Mouse (Mus musculus) R1 (cell line): ENCODE measurements around the gene H2-Eb2.

ENCODE experiments used
- DNase-seq: peaks from one replicate; pipeline ENCODE4 v3.0.0-alpha.2; 2018; ENCODE audit warnings: low read depth, low spot score

Gene H2-Eb2

DNA sequence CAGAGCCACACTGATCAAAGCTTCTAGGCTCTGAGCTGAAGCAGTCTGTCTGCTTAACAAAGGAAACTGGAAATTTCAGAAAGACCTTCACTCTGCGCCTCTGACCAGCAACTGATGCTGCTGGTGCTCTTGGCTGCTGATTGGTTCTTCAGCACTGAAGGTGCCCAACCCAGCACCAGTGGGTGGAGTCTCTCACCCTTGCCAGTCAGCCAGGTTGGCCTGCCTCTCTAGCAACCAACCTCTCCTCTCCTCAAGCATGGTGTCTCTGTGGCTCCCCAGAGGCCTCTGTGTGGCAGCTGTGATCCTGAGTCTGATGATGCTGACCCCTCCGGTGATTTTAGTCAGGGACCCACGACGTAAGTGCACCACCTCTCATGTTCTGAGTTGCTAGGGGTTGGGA, at the start of gene H2-Eb2:
TSS of gene H2-Eb2 (plus strand) at position 230 of the 400 bp plus-strand sequence.
- no peak for DNase-seq

DNA sequence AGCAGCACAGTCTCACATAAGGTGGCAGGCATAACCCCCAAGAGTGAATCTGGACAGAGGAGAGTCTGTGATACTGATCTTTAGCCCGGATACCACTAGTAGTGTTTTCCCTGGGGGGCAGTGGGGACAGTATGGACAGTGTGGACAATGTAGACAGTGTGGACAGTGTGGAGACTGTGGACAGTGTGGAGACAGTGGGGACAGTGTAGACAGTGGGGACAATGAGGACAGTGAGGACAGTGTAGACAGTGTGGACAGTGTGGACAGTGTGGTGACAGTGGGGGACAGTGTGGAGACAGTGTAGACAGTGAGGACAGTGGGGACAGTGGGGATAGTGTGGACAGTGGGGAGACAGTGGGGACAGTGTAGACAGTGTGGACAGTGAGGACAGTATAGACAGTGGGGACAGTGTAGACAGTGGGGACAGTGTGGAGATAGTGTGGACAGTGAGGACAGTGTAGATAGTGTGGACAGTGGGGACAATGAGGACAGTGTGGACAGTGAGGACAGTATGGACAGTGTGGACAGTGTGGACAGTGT, 44.9 kb upstream of the H2-Eb2 start:
- DNase-seq = no peak

DNA sequence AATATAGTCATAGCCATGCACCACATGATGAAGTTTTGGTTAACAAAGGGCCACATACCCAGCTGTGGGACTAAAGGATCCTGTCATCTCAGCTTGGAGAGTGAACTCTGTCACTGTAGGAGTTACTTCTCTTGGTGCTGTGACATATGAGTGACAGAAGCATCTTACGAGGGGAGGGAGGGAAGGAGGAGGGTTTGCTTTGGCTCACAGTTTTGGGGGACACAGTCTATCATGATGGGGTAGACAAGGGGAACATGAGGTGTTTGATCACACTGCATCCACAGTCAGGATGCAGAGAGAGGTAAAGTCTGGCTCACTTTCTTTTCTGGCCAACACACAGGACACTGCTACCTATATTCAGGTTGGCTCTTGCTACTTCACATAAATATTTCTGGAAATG, 43.6 kb upstream of the H2-Eb2 start:
- DNase-seq = no peak

DNA sequence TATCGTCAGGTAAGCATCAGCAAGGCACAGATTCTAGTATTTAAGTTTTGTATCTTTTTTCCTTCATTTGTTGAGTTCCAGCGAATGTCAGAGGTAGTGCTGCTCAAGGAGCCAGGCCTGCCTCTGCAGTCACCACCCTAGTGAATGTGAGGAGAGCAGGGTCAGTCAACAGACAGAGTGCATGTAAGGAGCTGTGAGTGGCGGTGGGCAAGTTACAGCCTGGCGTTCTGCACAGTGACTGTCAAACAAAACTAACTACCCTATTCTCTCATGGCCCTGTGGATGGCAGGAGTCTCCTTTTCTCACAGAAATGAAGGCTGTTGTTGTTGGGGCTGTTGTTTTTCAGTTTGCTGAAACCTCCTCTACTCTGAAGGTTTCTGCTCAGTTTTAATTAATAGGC, 40.1 kb upstream of the H2-Eb2 start:
- no peak for DNase-seq

DNA sequence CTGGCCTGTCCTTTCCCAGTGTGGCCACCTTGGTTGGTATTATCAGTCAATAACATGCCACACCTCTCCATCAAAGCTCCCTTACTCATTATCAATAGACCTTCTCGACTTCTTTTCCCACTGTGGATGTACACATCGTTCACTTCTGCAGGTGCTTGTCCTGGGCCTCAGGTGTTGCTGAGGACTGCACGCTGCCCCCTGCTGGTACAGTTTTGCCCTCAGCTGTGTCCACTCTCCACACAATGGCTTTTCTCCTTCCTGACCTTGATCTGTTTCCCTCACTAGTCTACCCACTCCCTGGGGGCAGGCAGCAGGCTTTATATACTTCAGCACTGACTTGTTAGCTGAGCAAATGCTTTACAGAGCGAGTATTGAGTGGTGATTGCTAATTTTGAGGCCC, 39.6 kb upstream of the H2-Eb2 start:
- DNase-seq = peak; percentile 28

DNA sequence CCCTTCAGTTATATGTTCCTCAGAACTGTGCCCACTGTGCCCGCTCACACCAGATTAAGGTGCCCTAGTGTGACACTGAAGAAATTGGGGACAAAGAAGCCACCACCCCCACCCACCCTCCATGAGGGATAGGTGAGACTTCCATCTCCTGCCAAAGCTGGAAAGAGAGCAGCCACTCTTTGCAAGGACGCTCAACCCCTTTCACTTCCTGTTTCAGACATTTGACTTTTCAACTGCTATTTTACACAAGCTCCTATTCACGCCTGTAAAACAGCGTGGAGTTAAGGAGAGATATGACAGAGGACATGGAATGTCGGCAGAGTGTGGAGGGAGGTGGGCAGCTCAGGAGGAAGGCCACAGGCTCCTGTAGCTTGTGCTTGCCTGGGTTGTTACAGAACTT, 39.0 kb upstream of the H2-Eb2 start:
- DNase-seq = no peak

DNA sequence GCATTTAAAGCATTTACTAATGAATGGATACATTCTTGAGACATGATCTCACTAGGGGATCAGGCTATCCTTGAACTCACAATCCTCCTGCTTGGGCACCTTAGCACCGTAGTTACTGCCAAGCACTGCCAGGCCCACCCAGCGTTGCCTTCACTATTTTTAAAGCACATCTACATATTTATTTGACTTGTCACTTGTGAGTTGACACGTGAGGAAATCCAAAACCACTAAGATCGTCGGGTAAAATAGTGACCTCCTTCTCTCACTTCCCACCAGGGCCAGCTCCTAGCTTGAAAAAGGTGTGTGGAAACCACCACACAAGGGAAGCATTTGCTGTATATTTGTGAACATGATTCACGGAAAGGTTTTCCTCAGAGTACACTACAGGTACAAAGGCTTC, 38.5 kb upstream of the H2-Eb2 start:
- DNase-seq = no peak

DNA sequence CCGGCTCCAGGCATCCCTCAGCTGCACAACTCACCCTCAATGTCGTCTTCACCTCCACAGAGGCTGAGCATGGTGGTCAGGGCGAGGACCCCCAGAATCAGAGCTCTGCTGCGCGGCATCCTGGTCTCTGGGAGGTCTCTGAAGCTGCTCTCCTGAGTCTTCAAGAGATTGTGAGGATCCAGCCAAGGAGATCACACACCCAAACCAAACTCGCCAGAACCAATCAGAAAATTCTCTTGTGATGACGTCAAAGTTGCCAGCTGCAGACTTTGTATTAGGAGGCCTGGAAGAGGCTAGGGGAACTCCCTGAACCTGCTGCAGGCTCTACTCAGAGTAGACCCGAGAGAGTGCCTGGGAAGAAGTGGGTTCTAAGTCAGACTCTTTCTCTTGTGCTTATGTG, 37.8 kb upstream of the H2-Eb2 start, which contains the start of gene H2-Aa:
TSS of gene H2-Aa (minus strand) at position 176 of the 400 bp plus-strand sequence.
- DNase-seq = peak; percentile 76

DNA sequence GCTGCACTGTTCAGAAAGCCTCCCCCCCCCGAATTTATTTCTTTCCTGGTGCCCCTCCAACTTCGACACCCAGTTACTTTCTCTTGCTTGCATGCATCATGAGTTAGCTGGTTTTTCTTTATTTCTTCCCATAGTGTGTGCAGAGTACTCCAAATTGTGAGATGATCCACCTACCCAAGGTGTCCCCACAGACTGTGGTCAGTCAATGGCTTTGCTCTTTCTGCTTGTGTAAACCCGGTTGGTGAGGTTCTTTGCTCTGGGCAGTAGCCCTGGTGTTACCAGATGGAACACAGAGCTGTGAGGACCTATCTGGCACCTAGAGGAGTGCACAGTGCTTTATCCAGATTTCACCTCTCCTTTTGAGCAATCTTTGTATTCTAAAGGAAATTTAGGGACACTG, 37.3 kb upstream of the H2-Eb2 start:
- DNase-seq = no peak

DNA sequence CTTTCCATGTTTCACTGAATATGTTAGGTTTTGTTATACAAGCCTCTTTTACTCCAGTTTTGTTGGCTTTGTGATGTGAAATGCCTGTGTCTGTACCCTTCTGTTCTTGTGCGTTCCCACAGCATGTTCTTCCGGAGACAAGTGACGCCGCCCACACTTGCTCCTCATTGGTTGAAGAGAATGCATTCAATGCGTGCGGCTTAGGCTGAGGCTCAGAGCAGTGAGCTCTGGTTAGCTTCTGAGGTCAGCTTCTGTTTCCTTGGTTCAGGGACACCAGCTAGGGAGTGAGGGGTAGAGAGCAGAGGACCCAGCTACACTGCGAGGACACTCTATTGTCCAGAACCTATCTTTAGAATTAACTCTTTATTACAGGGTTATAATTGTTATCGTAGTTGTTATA, 33.9 kb upstream of the H2-Eb2 start:
- DNase-seq = peak; percentile 85

DNA sequence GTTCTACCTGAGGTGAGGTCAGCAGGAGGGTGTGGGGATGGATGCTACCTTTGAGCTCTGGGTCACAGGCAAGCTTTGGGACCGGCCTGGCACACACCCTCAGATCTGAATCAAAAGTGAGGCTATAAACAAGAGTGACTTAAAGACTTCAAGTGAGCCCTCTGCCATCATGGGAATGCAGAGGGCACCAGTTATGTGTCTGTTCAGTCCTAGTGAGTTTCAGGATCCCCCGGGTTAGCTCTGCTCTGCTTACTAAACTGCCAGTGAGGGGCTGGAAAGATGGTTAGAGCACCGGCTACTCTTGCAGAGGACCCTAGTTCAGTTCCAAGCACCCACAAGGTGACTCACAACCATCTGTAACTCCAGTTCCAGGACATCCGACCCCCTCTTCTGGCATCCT, 32.9 kb upstream of the H2-Eb2 start:
- DNase-seq = no peak

DNA sequence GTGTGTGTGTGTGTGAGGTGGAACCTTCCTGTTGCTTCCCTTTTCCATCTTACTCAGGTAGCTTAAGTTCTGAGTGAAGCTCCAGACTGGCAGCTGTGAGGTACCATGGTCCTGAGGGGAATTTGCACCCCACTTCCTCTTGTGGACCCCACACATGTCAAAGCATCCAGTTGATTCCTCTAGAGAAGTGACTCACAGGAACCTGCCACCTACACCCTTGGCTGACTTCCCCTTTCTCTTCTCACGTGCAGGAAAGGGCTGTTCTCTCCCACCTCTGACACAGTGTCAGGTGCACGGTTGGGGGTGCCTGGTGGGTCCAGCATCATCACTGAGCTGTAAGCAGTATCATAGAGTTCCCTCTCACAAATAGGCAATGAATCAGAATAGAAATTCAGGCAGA, 31.9 kb upstream of the H2-Eb2 start:
- no peak for DNase-seq

DNA sequence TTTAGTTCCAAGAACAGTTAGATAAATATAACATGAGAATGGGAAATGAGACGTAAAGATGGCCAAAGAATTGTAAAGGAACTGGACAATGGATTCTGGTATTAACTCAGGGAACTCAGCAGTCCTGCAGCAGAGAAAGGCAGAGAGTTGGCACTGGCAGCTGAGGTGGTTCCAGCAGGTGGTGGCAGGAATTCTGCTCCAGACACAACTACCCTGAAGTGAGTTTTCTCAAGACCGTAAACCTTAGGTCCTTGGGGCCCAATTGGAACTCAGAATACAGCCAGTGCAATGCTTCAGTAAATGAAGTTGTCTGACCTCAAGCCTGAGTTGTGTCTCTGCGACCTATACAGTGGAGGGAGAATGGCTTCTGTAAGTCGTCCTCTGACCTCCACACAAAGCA, 31.2 kb upstream of the H2-Eb2 start:
- no peak for DNase-seq

DNA sequence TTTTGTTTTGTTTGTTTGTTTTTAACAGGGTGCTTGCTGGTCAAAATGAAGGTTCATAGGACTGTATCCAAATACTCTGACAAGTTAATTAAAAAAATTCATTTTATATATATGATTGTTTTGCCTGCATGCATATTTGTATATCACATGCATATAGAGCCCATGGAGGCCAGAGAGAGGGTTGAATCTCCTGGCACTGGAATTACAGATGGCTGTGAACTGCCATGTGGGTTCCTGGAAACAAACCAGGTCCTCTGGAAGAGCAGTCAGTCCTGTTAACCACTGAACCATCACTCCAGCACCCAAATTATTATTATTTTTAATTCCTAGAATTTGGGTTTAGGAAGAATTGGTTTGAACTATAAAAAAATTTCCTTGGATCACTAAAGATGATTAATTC, 30.2 kb upstream of the H2-Eb2 start:
- no peak for DNase-seq

DNA sequence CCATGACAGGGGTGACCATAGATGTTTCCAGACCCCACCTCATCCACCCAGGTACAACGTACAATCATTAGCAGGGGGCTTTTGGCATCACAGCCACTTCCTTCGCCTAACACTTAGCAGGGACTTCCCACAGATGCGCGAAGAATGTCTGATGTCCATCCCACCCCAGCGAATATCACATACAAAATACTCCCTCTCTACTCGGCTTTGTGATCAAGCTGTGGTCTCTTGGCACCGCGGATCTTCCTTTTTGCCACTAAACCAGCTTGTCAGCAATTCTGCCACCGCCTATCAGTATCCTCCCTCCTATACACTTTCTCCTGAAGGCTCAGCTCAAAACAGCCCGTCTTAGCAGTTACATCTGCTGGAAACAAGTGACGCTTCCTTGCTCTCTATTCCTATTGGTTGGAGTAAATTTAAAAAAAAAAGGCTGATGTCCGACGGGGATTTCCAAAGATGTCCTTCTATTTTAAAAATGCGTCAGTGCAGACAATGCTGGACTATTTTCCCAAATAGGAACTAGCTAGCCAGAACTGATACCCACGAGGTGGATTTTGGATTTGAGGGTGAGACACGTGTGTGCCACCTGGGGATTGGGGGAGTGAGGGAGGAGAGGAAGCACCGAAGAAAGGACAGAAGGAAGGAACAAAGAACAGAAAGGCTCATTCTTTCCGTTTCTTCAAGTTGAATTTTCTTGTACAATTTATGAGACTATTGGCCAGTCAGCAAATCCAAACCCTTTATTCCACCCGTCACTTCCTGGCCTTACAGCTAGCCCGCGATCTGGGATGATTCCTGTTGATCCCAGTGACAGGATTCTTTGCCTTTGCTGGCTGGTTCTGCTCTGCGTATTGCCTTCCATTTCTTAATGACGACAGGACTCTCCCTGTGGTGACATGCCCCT, 29.3 kb upstream of the H2-Eb2 start:
- DNase-seq = peak; percentile 66

DNA sequence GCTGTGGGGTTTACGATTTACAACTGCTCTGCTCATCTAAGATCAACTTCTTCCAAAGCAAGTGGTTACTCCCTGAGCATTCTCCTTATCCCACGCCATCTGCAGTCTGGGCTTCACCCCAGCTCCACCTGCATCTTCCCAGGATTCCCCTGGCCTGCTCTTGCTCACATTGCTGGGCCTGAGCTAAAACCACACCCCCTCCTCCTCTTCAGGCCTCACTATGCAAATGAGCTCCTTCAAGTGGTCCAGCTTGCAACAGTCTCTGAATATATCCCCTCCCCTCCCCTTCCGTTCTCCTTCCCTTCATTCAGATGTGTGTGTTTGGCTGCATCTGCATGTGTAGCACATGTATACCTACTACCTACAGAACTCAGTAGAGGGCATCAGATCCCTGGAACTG, 26.1 kb upstream of the H2-Eb2 start:
- DNase-seq = peak; percentile 73

DNA sequence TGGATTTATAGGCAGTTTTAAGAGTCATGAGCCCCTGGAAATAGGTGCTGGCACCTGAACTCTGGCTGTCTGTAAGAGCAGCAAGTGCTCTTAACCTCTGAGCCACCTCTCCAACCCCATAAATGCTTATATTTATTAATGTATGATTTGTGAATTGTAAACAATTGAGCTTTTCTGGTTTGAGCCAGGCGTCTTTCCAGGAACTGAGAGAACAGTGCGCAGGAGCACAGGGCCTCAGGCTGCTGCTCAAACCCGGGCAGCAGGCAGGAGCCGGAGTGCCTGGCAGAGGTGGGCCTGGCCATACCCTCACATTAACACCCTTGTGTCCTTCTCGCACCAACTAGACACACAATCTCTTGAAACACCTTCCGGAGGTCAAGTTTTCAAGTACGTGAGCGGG, 25.4 kb upstream of the H2-Eb2 start:
- no peak for DNase-seq

DNA sequence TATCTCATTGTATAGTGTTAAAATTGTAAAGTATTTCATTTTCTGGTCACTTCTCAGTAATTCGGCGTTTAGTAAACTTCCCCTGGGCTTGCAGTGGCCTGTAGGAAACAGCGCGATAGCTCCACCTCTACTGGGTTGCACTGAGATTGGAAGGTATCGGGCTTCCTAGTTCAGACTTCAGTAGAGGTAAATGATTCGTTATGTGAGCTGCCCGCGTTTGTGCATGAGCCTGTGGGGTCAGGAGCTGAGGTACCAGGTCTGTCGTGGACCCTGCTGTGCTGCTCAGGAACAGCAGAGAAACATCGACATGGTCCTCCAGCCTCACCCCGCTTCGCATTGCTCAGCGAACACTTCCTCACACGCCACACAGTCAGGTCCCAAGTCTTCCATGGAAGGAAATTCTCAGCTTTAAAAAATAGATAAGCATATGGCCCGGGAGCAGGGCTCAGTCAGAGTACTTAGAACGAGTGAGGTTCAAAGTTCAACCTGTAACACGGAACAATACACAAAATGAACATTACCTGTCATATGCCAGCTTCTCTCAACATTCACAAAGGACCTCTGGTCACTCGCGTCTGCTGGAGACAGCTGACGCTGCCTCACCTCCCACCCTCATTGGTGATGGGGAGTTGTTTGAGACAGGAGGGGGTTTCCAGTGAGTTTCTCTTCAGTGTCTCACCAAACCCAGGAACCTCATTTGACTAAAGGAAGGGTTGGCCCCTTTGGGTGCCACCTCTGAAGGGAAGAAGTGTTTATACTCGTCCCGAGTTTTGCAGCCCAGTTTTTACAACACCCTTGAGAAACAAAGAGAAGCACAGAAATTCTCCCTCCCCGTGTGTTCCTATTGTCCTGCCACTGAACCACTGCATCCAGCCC, 24.5 kb upstream of the H2-Eb2 start:
- DNase-seq = no peak

DNA sequence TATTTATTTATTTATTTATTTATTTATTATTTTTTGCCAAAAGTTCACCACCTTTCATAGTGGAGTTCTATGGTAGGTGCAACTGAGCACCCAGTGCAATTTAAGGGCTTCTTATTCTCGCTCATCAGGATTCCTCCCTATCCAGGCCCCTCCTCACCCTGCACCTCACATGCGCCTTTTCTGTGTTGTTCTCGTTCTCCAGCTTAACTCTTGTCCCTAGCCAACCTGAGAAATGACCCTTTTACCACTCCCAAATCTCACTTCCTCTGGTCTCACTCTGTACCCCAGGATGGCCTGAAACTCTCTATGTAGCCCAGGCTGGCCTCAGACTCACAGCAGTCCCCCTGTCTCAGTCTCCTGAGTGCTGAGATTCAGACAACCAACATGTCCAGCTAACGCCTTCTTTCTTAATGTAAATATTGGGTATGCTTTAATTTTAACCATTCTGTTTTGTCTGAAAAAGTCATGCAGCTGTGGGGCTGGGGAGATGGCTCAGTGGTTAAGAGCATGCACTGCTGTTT, 23.7 kb upstream of the H2-Eb2 start:
- no peak for DNase-seq

DNA sequence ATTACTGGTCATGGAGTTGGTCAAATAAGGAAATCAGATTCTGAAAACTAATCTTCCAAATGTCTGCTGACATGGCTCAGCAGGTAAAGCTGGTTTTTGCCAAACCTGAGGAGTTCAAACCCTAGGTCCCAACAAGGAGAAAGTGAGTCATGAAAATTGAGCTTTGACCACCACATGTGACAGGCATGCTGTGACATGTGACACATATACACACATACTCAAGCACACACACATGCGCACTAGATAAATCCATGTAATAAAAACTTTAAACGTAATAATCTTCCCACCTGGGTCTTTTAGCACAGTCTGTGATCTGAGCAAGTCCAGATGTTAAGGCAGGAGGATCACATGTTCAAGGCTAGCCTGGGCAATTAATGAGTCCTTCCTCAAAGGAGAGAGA, 21.7 kb upstream of the H2-Eb2 start:
- no peak for DNase-seq

DNA sequence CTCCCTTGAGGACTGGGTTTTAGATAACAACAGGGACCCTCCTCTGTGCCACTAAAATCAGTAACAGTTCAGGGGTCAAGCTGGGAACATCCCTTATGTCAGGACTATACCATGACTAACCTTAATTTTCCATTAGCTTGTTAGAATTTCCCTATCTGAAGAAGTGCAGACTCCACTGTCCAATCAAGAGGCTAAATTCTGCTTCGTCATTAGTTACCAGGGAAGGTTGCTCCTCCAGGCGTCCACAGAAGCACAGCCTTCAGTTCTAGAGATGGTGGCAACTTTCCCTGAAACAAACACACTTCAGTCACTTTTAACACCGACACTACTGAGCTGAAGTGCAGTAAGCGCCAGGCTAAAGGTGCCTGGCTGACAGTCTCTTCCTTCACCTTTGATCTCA, 20.7 kb upstream of the H2-Eb2 start:
- peak; percentile 53 for DNase-seq

DNA sequence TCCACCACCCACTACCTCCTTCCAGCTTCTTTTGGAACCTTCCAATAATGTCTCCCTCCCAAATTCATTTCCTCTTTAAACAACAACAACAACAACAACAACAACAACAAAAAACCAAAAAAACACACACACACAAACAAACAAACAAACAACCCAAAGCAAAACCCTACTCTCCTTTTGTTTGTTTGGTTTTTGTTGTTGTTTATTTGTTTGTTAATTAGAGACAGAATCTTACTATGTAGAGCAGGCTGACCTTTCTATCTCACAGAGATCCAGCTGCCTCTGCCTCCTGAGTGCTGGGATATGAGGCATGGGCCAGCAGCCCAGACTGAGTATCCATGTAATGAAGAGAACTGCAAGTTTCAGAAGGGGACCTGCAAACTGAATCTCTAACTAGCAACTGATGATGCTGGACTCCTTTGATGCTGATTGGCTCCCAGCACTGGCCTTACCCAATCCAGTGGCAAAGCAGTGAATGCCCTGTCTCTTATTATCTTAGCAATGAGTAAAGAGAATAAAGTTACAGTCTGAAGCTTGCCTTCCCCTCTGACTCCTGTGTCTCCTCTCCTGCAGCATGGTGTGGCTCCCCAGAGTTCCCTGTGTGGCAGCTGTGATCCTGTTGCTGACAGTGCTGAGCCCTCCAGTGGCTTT, 20.0 kb upstream of the H2-Eb2 start, which contains the start of gene H2-Eb1:
TSS of gene H2-Eb1 (plus strand) at position 488 of the 651 bp plus-strand sequence.
- peak; percentile 78 for DNase-seq
